Mouse (Mus musculus): ENCODE measurements around the gene Vmn2r53. TPM values are rescaled to one million over a fixed set of nuclear protein-coding genes. Genes with fewer than 3 reads are reported as not detected.
"Not testable (repeated sequence)": the region's sequence is repeated elsewhere in the genome, so short reads cannot be mapped to it uniquely, and the experiment has no call there.

Gene Vmn2r53
- under 0.01 TPM in 1 of 2 replicates, not detected in the other for total RNA-seq (2021)
- long read RNA-seq, experiment 1, result 0 reads
- long read RNA-seq, experiment 2, result 0 reads

DNA sequence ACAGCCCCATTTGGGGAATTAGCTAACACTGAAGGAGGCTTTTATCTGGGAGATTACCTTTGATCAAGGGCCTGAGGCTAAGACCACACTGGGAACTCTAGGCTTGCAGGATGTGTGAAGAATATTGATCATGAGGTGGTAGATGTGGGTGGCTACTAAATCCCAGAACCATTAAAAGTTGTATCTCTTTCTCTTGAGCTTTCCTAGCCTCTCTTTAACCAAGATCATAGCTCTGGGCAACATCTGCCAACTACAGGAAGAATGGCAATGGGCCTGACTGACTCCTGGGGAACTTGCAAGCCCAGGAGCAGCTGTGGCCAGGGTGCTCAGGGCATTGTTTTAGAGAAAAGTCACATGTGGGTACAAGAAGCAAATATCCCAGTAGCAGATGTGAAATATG, at the start of gene Vmn2r53:
Gene Vmn2r53 (minus strand): TSS at position 101 of the 400 bp plus-strand sequence.
- no peak for DNase-seq

DNA sequence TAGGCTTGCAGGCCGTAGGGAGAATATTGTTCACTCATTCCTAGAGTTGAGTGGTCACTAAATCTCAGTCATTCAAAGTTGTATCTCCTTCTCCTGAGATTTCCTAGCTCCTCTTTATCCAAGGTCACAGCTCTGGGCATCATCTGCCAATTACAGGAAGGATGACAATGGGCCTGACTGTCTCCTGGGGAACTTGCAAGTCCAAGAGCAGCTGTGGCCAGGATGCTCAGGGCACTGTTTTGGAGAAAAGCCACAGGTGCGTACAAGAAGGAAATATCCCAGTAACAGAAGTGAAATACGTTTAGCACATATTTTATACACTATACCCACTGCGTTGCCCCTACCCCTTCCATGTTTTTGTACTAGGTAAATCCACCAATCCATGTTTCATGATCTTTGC, 31.6 kb upstream of the Vmn2r53 start, which contains the start of gene Vmn2r54:
Gene Vmn2r54 (minus strand): TSS at position 101 of the 400 bp plus-strand sequence.
- not testable (repeated sequence) for DNase-seq

Other genes starting within 250 kb of the Vmn2r53 start
- not detected in 2 replicates for gene Vmn1r84, start 239.5 kb downstream of the Vmn2r53 start, total RNA-seq (2021)
- gene Zfp551, start 186.0 kb downstream of the Vmn2r53 start, total RNA-seq (2021), result 3.8 and 4.9 TPM in 2 replicates
- 9.8 and 10.9 TPM in 2 replicates for gene Zfp606, start 130.5 kb downstream of the Vmn2r53 start, total RNA-seq (2021)
- not detected in 2 replicates for gene 2900092C05Rik, start 96.3 kb downstream of the Vmn2r53 start, total RNA-seq (2021)
- gene Vmn2r54, start 31.5 kb upstream of the Vmn2r53 start, total RNA-seq (2021), result not detected in 2 replicates
- not detected in 2 replicates for gene Vmn2r55, start 76.2 kb upstream of the Vmn2r53 start, total RNA-seq (2021)
- not detected in 2 replicates for gene Vmn2r56, start 126.2 kb upstream of the Vmn2r53 start, total RNA-seq (2021)
- gene Zscan18, start 194.8 kb upstream of the Vmn2r53 start, total RNA-seq (2021), result 2.8 and 3.7 TPM in 2 replicates
- gene Zfp329, start 210.1 kb upstream of the Vmn2r53 start, total RNA-seq (2021), result 9.0 and 11.8 TPM in 2 replicates
- 22.8 and 23.2 TPM in 2 replicates for gene Zfp110, start 226.0 kb upstream of the Vmn2r53 start, total RNA-seq (2021)

All from adrenal gland, postnatal 14 days (tissue).